Mouse (Mus musculus) MEL (cell line): ENCODE results near the gene Atp8b4. TPM values are rescaled to one million over a fixed set of nuclear protein-coding genes. Genes with fewer than 3 reads are reported as not detected.

Experiments used
- DNase-seq: peaks from one replicate; pipeline ENCODE4 v3.0.0; 2011; ENCODE audit warnings: low read depth, low spot score
- H3K27ac ChIP-seq: 2 replicates; pipeline ENCODE4 v1.5.1; 2012; ENCODE audit warnings: low read depth, mild to moderate bottlenecking, control low read depth, low read length, moderate library complexity; ENCODE audit not compliant: control insufficient read depth
- H3K27me3 ChIP-seq, 2 experiments: fragments of 150-350 bp in 1 of 2; sonication (generic) in 1 of 2; 2 replicates each; pipeline ENCODE4 v1.6.1; 2012; ENCODE audit warnings: low read length in 2 of 2, mild to moderate bottlenecking in 2 of 2, improper control_type of control experiment in 1 of 2, moderate library complexity in 1 of 2; ENCODE audit not compliant: insufficient read depth in 2 of 2, control insufficient read depth in 1 of 2
- H3K36me3 ChIP-seq, 2 experiments: 2 replicates each; pipeline ENCODE4 v1.6.1; 2012 to 2014; ENCODE audit warnings: low read length in 2 of 2, improper control_type of control experiment in 1 of 2, inconsistent platforms in 1 of 2, mild to moderate bottlenecking in 1 of 2; ENCODE audit not compliant: insufficient read depth in 2 of 2, control insufficient read depth in 1 of 2
- H3K4me1 ChIP-seq, 2 experiments: fragments of 150-350 bp in 1 of 2; sonication (generic) in 1 of 2; 2 replicates each; pipeline ENCODE4 v1.6.1; 2012; ENCODE audit warnings: low read length in 2 of 2, improper control_type of control experiment in 1 of 2, mild to moderate bottlenecking in 1 of 2; ENCODE audit not compliant: insufficient read depth in 2 of 2, control insufficient read depth in 1 of 2
- H3K4me3 ChIP-seq, 2 experiments: fragments of 150-350 bp in 1 of 2; sonication (generic) in 1 of 2; 2 replicates each; pipeline ENCODE4 v1.5.1; 2012; ENCODE audit warnings: low read depth in 2 of 2, low read length in 2 of 2, mild to moderate bottlenecking in 2 of 2, moderate library complexity in 2 of 2, control low read depth in 1 of 2, improper control_type of control experiment in 1 of 2; ENCODE audit not compliant: control insufficient read depth in 1 of 2, insufficient read depth in 1 of 2
- H3K79me2 ChIP-seq: 2 replicates; pipeline ENCODE4 v1.6.1; 2012; ENCODE audit warnings: mild to moderate bottlenecking, low read length, moderate library complexity; ENCODE audit not compliant: control insufficient read depth, poor library complexity, insufficient read depth
- H3K9ac ChIP-seq: 2 replicates; pipeline ENCODE4 v1.6.1; 2012; ENCODE audit warnings: low read depth, mild to moderate bottlenecking, control low read depth, low read length, moderate library complexity; ENCODE audit not compliant: control insufficient read depth, poor library complexity, severe bottlenecking
- H3K9me3 ChIP-seq: fragments of 150-350 bp; sonication (generic); replicated peaks from 2 replicates; pipeline ENCODE4 v1.6.1; 2012; ENCODE audit warnings: mild to moderate bottlenecking, low read length, improper control_type of control experiment, moderate library complexity; ENCODE audit not compliant: insufficient read depth
- CHD1 ChIP-seq: IDR thresholded peaks from 2 replicates; pipeline ENCODE4 v1.6.1; 2012; ENCODE audit warnings: low read depth, mild to moderate bottlenecking, inconsistent platforms, low read length, improper control_type of control experiment
- E2F4 ChIP-seq: IDR thresholded peaks from 2 replicates; pipeline ENCODE4 v1.6.1; 2011; ENCODE audit warnings: low read depth, low read length, improper control_type of control experiment, borderline replicate concordance
- EP300 ChIP-seq, 2 experiments: IDR thresholded peaks; 2 replicates each; pipeline ENCODE4 v1.6.1; 2011; ENCODE audit warnings: improper control_type of control experiment in 2 of 2, low read length in 2 of 2, low read depth in 1 of 2, mild to moderate bottlenecking in 1 of 2
- GATA1 ChIP-seq: IDR thresholded peaks from 2 replicates; pipeline ENCODE4 v1.6.1; 2011; ENCODE audit warnings: low read depth, low read length, improper control_type of control experiment
- KAT2A ChIP-seq: conservative IDR thresholded peaks from 2 replicates; pipeline ENCODE4 v1.6.1; 2012; ENCODE audit warnings: low read depth, low read length, improper control_type of control experiment, inconsistent platforms
- MAFK ChIP-seq: IDR thresholded peaks from 2 replicates; pipeline ENCODE4 v1.6.1; 2011; ENCODE audit warnings: low read depth, mild to moderate bottlenecking, low read length, improper control_type of control experiment, borderline replicate concordance
- MAX ChIP-seq: IDR thresholded peaks from 2 replicates; pipeline ENCODE4 v1.6.1; 2011; ENCODE audit warnings: low read length, improper control_type of control experiment
- MAZ ChIP-seq: IDR thresholded peaks from 2 replicates; pipeline ENCODE4 v1.6.1; 2012; ENCODE audit warnings: low read depth, mild to moderate bottlenecking, inconsistent platforms, low read length, improper control_type of control experiment
- MXI1 ChIP-seq: IDR thresholded peaks from 2 replicates; pipeline ENCODE4 v1.6.1; 2011; ENCODE audit warnings: mild to moderate bottlenecking, low read depth, low read length, improper control_type of control experiment
- MYB ChIP-seq: IDR thresholded peaks from 2 replicates; pipeline ENCODE4 v1.6.1; 2011; ENCODE audit warnings: mild to moderate bottlenecking, low read depth, low read length, improper control_type of control experiment
- NELFE ChIP-seq: IDR thresholded peaks from 2 replicates; pipeline ENCODE4 v1.6.1; 2011; ENCODE audit warnings: low read depth, low read length, improper control_type of control experiment
- POLR2A ChIP-seq, 2 experiments: IDR thresholded peaks; 2 replicates each; pipeline ENCODE4 v1.6.1; 2011 to 2012; ENCODE audit warnings: low read length in 2 of 2, mild to moderate bottlenecking in 2 of 2, control low read depth in 1 of 2, improper control_type of control experiment in 1 of 2, low read depth in 1 of 2, moderate library complexity in 1 of 2; ENCODE audit not compliant: control insufficient read depth in 1 of 2, insufficient read depth in 1 of 2, poor library complexity in 1 of 2
- RAD21 ChIP-seq: IDR thresholded peaks from 2 replicates; pipeline ENCODE4 v1.6.1; 2011; ENCODE audit warnings: mild to moderate bottlenecking, low read depth, low read length, improper control_type of control experiment
- SMC3 ChIP-seq: IDR thresholded peaks from 2 replicates; pipeline ENCODE4 v1.6.1; 2011; ENCODE audit warnings: low read depth, low read length, improper control_type of control experiment
- TBP ChIP-seq: IDR thresholded peaks from 2 replicates; pipeline ENCODE4 v1.8.0; 2011; ENCODE audit warnings: low read depth, low read length, improper control_type of control experiment
- TCF12 ChIP-seq: IDR thresholded peaks from 2 replicates; pipeline ENCODE4 v1.6.1; 2014; ENCODE audit warnings: low read depth, mild to moderate bottlenecking, inconsistent platforms, low read length, improper control_type of control experiment, moderate library complexity
- UBTF ChIP-seq: IDR thresholded peaks from 2 replicates; pipeline ENCODE4 v1.6.1; 2012; ENCODE audit warnings: low read depth, mild to moderate bottlenecking, inconsistent platforms, low read length, improper control_type of control experiment, moderate library complexity, borderline replicate concordance; ENCODE audit not compliant: insufficient read depth
- USF1 ChIP-seq: IDR thresholded peaks from 2 replicates; pipeline ENCODE4 v1.6.1; 2014; ENCODE audit warnings: low read depth, mild to moderate bottlenecking, inconsistent platforms, low read length, improper control_type of control experiment, moderate library complexity
- ZC3H11A ChIP-seq: IDR thresholded peaks from 2 replicates; pipeline ENCODE4 v1.6.1; 2012; ENCODE audit warnings: low read depth, mild to moderate bottlenecking, inconsistent platforms, low read length, improper control_type of control experiment
- ZKSCAN1 ChIP-seq: IDR thresholded peaks from 2 replicates; pipeline ENCODE4 v1.6.1; 2012; ENCODE audit warnings: low read depth, mild to moderate bottlenecking, inconsistent platforms, low read length, improper control_type of control experiment, moderate library complexity
- ZNF384 ChIP-seq: IDR thresholded peaks from 2 replicates; pipeline ENCODE4 v1.6.1; 2012; ENCODE audit warnings: low read depth, mild to moderate bottlenecking, inconsistent platforms, low read length, improper control_type of control experiment
- polyA plus RNA-seq, 2 experiments: library from polyadenylated mRNA; stranded (reverse) in 1 of 2; unstranded in 1 of 2; fragments of >175 nt in 1 of 2; fragments of >200 nt in 1 of 2; gene quantifications; 2 replicates each; pipeline versions ENCODE4 v1.2.1 to v1.2.4; 2012; ENCODE audit warnings: low replicate concordance in 2 of 2, low read depth in 1 of 2; ENCODE audit not compliant: insufficient read length in 2 of 2, insufficient read depth in 1 of 2, missing spikeins in 1 of 2
- total RNA-seq: library from RNA; depleted of rRNA; stranded (reverse); fragments of 300-350 nt; gene quantifications from 2 replicates; pipeline ENCODE4 v1.2.3, GENCODE M21; 2012

Atp8b4 gene
- total and polyA plus RNA-seq, 3 experiments, result not detected

DNA sequence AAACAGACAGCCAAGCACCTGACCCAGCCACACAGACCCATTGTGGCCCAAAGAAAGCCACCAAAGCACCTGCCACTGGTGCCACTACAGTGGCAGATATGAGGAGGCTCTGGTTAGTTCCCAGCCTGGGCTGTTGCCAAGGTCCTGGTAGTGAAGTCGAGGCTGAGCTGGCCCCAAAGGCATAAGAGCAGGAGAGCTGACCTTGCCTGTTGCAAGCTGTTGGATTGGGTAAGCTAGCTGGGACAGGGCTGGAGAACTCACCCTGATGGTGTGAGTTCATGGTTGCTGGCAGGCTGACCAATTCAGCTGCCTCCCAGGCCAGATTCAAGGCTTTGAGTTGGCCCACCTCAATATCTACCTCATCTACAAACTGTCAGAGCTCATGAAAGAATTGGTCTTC lies 4.7 kb upstream of the Atp8b4 start:
- H3K9me3 ChIP-seq, result no peaks in the 10 kb centered on the region
- no peaks in the 10 kb centered on the region for H3K36me3 ChIP-seq
- no peak overlapping the region for H3K4me3 ChIP-seq
- H3K4me1 ChIP-seq, result no peaks in the 10 kb centered on the region
- peaks cover 0 to 1% of the 10 kb centered on the region in 2 experiments; a peak in 2 of 4 replicates for H3K27me3 ChIP-seq
- no peak overlapping the region for H3K27ac ChIP-seq
- DNase-seq, result no peak
- no peak overlapping the region for H3K9ac ChIP-seq
- no peaks in the 10 kb centered on the region for H3K79me2 ChIP-seq
- TF ChIP-seq KAT2A, result no peak
- no peak for TF ChIP-seq GATA1
- no peak for TF ChIP-seq SMC3

DNA sequence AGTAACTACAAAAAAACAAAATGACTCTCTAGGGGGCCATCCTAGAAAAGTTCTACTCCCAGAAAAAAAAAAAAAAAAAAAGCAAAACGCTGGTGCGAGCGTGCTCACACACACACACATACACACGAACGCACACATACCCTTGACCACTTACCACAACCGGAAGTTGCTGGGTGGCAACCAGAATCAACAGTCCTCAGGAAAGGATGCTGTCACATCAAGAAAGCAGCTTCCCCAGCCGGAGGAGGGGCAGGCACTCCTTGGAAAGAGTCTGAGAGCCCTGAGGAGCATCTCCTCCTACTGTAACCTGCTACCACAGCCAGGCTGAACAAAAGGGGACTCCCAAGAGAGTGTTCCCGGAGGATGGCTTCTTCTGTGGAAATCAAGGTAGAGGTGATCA lies 744 bp downstream of the Atp8b4 start:
- Histone ChIP-seq H3K79me2 (no peaks in the 10 kb centered on the region), H3K27ac (no peak overlapping the region), H3K4me3 (no peak overlapping the region), H3K4me1 (no peaks in the 10 kb centered on the region), H3K27me3 (no peaks in the 10 kb centered on the region; a peak in 1 of 4 replicates), H3K9me3 (no peaks in the 10 kb centered on the region), H3K36me3 (no peaks in the 10 kb centered on the region), H3K9ac (no peak overlapping the region)
- no peak for DNase-seq
- no peak for TF ChIP-seq MYB

DNA sequence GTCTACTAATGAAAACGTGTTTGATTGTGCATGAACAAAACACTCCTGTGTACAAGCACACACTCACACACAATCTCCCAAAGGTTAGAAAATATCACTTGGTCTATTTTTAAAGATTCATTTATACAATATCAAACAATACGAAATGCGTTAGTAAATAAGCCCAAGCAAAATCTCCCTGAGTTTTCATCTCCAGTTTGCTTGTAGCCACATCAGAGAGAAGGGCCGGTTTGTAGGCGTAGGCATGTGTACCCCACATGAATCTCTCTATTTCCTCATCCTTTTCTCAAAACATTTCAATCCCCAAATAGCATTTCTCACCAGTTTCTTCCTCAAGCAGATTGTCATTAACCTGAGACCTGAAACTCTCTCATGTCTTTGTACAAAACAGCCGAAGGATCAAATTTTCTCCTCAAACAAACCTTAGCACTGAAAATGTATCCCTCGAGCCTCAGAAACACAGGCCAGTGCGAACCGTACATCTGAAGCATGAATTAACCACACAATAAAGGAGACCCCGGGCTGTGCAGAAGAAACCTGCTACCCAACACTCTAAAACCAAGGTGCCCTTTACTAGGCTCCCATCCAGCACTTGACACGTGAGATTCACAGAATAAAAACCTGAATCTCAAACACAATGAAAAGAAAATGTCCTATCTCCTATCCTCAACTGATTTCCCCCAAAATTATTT lies 1.6 kb downstream of the Atp8b4 start:
- no peaks in the 10 kb centered on the region for H3K4me1 ChIP-seq
- H3K36me3 ChIP-seq, result no peaks in the 10 kb centered on the region
- H3K9ac ChIP-seq, result no peak overlapping the region
- H3K9me3 ChIP-seq, result no peaks in the 10 kb centered on the region
- no peaks in the 10 kb centered on the region for H3K79me2 ChIP-seq
- no peaks in the 10 kb centered on the region; a peak in 1 of 4 replicates for H3K27me3 ChIP-seq
- H3K27ac ChIP-seq, result no peak overlapping the region
- no peak overlapping the region for H3K4me3 ChIP-seq
- TF ChIP-seq GATA1 (no peak), ZKSCAN1 (no peak), POLR2A (IDR thresholded peaks at IDR 0.05; ENCODE audit: control insufficient read depth in 1 of 2, insufficient read depth in 1 of 2, low read depth in 1 of 2, low read length in 2 of 2, poor library complexity in 1 of 2) (no peak), SMC3 (no peak), ZNF384 (no peak), KAT2A (no peak), MAFK (no peak), EP300 (IDR thresholded peaks at IDR 0.05; ENCODE audit: low read depth in 1 of 2, low read length in 2 of 2) (no peak), MAX (no peak), MAZ (no peak), TBP (no peak), NELFE (no peak), USF1 (no peak), RAD21 (no peak), CHD1 (no peak), ZC3H11A (no peak), MXI1 (no peak), TCF12 (no peak), E2F4 (no peak), UBTF (no peak)
- TF ChIP-seq, all 39 proteins: peak for 0
- no peak for DNase-seq
